Mouse (Mus musculus): ENCODE measurements around the gene Cmtm2a. TPM values are rescaled to one million over a fixed set of nuclear protein-coding genes. Genes with fewer than 3 reads are reported as not detected.

Gene Cmtm2a
- total RNA-seq, 2 experiments from 2014 or later, result not detected

Other genes starting within 250 kb of the Cmtm2a start
- gene Cdh5, start 191.6 kb downstream of the Cmtm2a start, total RNA-seq (2021), result 100 to 1,000 TPM; 161 to 189 TPM
- gene Bean1, start 122.7 kb downstream of the Cmtm2a start, total RNA-seq (2021), result 1 to 10 TPM; 4.5 to 5.7 TPM
- 10 to 100 TPM; 43.2 to 44.6 TPM for gene Tk2, start 44.6 kb downstream of the Cmtm2a start, total RNA-seq (2021)
- gene Cklf, start 42.3 kb downstream of the Cmtm2a start, total RNA-seq (2021), result 10 to 100 TPM; 45.5 to 67.3 TPM
- not detected for gene Gm45711, start 16.9 kb upstream of the Cmtm2a start, total RNA-seq (2021)
- gene Cmtm1, start 17.0 kb upstream of the Cmtm2a start, total RNA-seq (2021), result under 1 TPM in 1 of 2 experiments, not detected in 1; 0.12 TPM
- gene Gm11020, start 28.4 kb upstream of the Cmtm2a start, total RNA-seq (2021), result not detected
- not detected for gene Cmtm2b, start 29.0 kb upstream of the Cmtm2a start, total RNA-seq (2021)
- gene Cmtm3, start 46.2 kb upstream of the Cmtm2a start, total RNA-seq (2021), result 10 to 100 TPM; 64.5 to 68.2 TPM
- gene Cmtm4, start 102.6 kb upstream of the Cmtm2a start, total RNA-seq (2021), result 10 to 100 TPM; 35.4 to 37.8 TPM
- gene Dync1li2, start 149.9 kb upstream of the Cmtm2a start, total RNA-seq (2021), result 100 to 1,000 TPM; 108 to 128 TPM
- gene Terb1, start 216.7 kb upstream of the Cmtm2a start, total RNA-seq (2021), result under 1 TPM; 0.09 to 0.12 TPM
- 10 to 100 TPM; 30.4 to 35.0 TPM for gene Nae1, start 241.5 kb upstream of the Cmtm2a start, total RNA-seq (2021)
- gene Car7, start 241.5 kb upstream of the Cmtm2a start, total RNA-seq (2021), result 1 to 10 TPM; 3.0 to 3.2 TPM